In genomic region chr11:118203469-118203868, GRCm38 (mm10) we compare ENCODE assay signal across 8 mouse cellular contexts. TPM values are rescaled to one million over a fixed set of nuclear protein-coding genes. Genes with fewer than 3 reads are reported as not detected.
DNase-seq lines count a peak whose midpoint lies in the region; ATAC-seq lines count a peak whose summit lies in the region.

No protein-coding gene starts in this region.

- no peaks in the 10 kb centered on the region for H3K27me3 ChIP-seq in kidney, embryonic 16.5 days (ENCODE audit: insufficient read depth, low read length)
- H3K27me3 ChIP-seq in kidney, embryonic 15.5 days, result no peaks in the 10 kb centered on the region
- H3K27me3 ChIP-seq in hindbrain, embryonic 11.5 days (ENCODE audit: control insufficient read depth, insufficient read depth, low read length), result no peaks in the 10 kb centered on the region
- no peaks in the 10 kb centered on the region for H3K27me3 ChIP-seq in neural tube, embryonic 12.5 days (replicated peaks)

- peaks cover 75% of the 10 kb centered on the region for H3K4me1 ChIP-seq in kidney, embryonic 16.5 days (ENCODE audit: insufficient read depth, low read length)
- H3K4me1 ChIP-seq in kidney, embryonic 15.5 days, result peaks cover 72% of the 10 kb centered on the region
- H3K4me1 ChIP-seq in brown adipose tissue, adult 24 weeks (ENCODE audit: control insufficient read depth, insufficient read depth, insufficient read length, low read length), result peaks cover 84% of the 10 kb centered on the region
- peaks cover 25% of the 10 kb centered on the region for H3K4me1 ChIP-seq in hindbrain, embryonic 11.5 days (replicated peaks; ENCODE audit: control insufficient read depth, insufficient read depth, low read length)
- peaks cover 65% of the 10 kb centered on the region for H3K4me1 ChIP-seq in neural tube, embryonic 12.5 days

- no peaks in the 10 kb centered on the region for H3K9me3 ChIP-seq in kidney, embryonic 16.5 days (ENCODE audit: low read length)
- no peaks in the 10 kb centered on the region for H3K9me3 ChIP-seq in kidney, embryonic 15.5 days (replicated peaks)
- no peaks in the 10 kb centered on the region for H3K9me3 ChIP-seq in hindbrain, embryonic 11.5 days (ENCODE audit: control insufficient read depth, low read length)
- no peaks in the 10 kb centered on the region for H3K9me3 ChIP-seq in neural tube, embryonic 12.5 days

- no peak overlapping the region for H3K4me3 ChIP-seq in kidney, embryonic 16.5 days (ENCODE audit: low read length)
- no peak overlapping the region for H3K4me3 ChIP-seq in kidney, embryonic 15.5 days (replicated peaks)
- no peak overlapping the region for H3K4me3 ChIP-seq in brown adipose tissue, adult 24 weeks (ENCODE audit: insufficient read depth, low read depth, low read length)
- H3K4me3 ChIP-seq in hindbrain, embryonic 11.5 days (ENCODE audit: low read depth, low read length), result no peak overlapping the region
- no peak overlapping the region for H3K4me3 ChIP-seq in neural tube, embryonic 12.5 days

- H3K27ac ChIP-seq in kidney, embryonic 16.5 days (ENCODE audit: low read length), result 0 out of 2 replicates have a peak overlapping the region, but pooled peaks have one; percentile 44
- no peak overlapping the region for H3K27ac ChIP-seq in kidney, embryonic 15.5 days
- H3K27ac ChIP-seq in brown adipose tissue, adult 24 weeks (replicated peaks; ENCODE audit: low read depth, low read length), result peak overlapping the region; percentile 1
- H3K27ac ChIP-seq in hindbrain, embryonic 11.5 days (ENCODE audit: low read depth, low read length), result peak overlapping the region; percentile 93
- no peak overlapping the region for H3K27ac ChIP-seq in neural tube, embryonic 12.5 days

- H3K4me2 ChIP-seq in kidney, embryonic 16.5 days (replicated peaks; ENCODE audit: low read depth, low read length), result no peak overlapping the region
- no peak overlapping the region for H3K4me2 ChIP-seq in kidney, embryonic 15.5 days
- H3K4me2 ChIP-seq in hindbrain, embryonic 11.5 days (replicated peaks; ENCODE audit: low read depth, low read length), result no peak overlapping the region
- peak overlapping the region; percentile 68; the same call in 1 of the 2 replicates for H3K4me2 ChIP-seq in neural tube, embryonic 12.5 days (replicated peaks)

- no peak for DNase-seq in hindbrain, embryonic 11.5 days (ENCODE audit: low spot score)
- DNase-seq in adrenal gland, adult 8-10 months, result no peak
- no peak for DNase-seq in layer of hippocampus, postnatal 10 days (ENCODE audit: low spot score in 2 of 2)

- no peak for ATAC-seq in kidney, embryonic 16.5 days (ENCODE audit: low FRiP score, low TSS enrichment)
- ATAC-seq in kidney, embryonic 15.5 days (replicated peaks; ENCODE audit: low FRiP score), result no peak
- no peak for ATAC-seq in hindbrain, embryonic 11.5 days (ENCODE audit: low FRiP score)
- ATAC-seq in neural tube, embryonic 12.5 days (ENCODE audit: low FRiP score, low read depth), result no peak
- no peak for ATAC-seq in monocyte, adult 5-6 weeks (replicated peaks; ENCODE audit: insufficient number of reproducible peaks, low FRiP score, low TSS enrichment, poor library complexity, severe bottlenecking)

- no peaks in the 10 kb centered on the region; the same call in 1 of the 2 replicates for H3K36me3 ChIP-seq in kidney, embryonic 16.5 days (ENCODE audit: insufficient read depth, low read length)
- no peaks in the 10 kb centered on the region for H3K36me3 ChIP-seq in kidney, embryonic 15.5 days
- no peaks in the 10 kb centered on the region for H3K36me3 ChIP-seq in hindbrain, embryonic 11.5 days (ENCODE audit: control insufficient read depth, insufficient read depth, low read length)
- no peaks in the 10 kb centered on the region for H3K36me3 ChIP-seq in neural tube, embryonic 12.5 days

- WGBS in kidney, embryonic 16.5 days, result 86% methylated on average over 6 of the region's 6 CpGs
- WGBS in kidney, embryonic 15.5 days, result 87% methylated on average over 6 of the region's 6 CpGs
- 91% methylated on average over 6 of the region's 6 CpGs for WGBS in hindbrain, embryonic 11.5 days
- 90% methylated on average over 6 of the region's 6 CpGs for WGBS in neural tube, embryonic 12.5 days

- H3K9ac ChIP-seq in kidney, embryonic 16.5 days (replicated peaks; ENCODE audit: low read length), result peak overlapping the region; percentile 69; the same call in 1 of the 2 replicates
- H3K9ac ChIP-seq in kidney, embryonic 15.5 days, result no peak overlapping the region
- peak overlapping the region; percentile 70; the same call in 1 of the 2 replicates for H3K9ac ChIP-seq in hindbrain, embryonic 11.5 days (ENCODE audit: low read depth, low read length)
- 0 out of 2 replicates have a peak overlapping the region, but pooled peaks have one; percentile 86 for H3K9ac ChIP-seq in neural tube, embryonic 12.5 days

RNA-seq across cellular contexts. Expression of gene Cyth1, which starts 44.9 kb away (rescaled TPM):
- polyA plus RNA-seq in kidney, embryonic 16.5 days (2015; fragmentation: Nextera tagmentation; extraction: Ambion mirVana), result 17.9 and 18.2 TPM in 2 replicates
- polyA plus RNA-seq in kidney, embryonic 15.5 days (2015; fragmentation: Nextera tagmentation; extraction: Ambion mirVana), result 16.4 and 16.5 TPM in 2 replicates
- 37.2 and 41.9 TPM in 2 replicates for polyA plus RNA-seq in brown adipose tissue, adult 24 weeks (2012; ENCODE audit: insufficient read depth, insufficient read length, missing spikeins)
- 16.5 and 16.7 TPM in 2 replicates for polyA plus RNA-seq in hindbrain, embryonic 11.5 days (2014; fragmentation: Nextera tagmentation; extraction: Ambion mirVana)
- 30.0 and 30.8 TPM in 2 replicates for polyA plus RNA-seq in neural tube, embryonic 12.5 days (2016; fragmentation: Nextera tagmentation; extraction: Ambion mirVana)
- total RNA-seq in adrenal gland, adult 8-10 months (2022), result 10 to 100 TPM; 23.4 to 28.1 (median 24.4) TPM
- total RNA-seq in monocyte, adult 5-6 weeks (2017), result 110 to 193 TPM (median 136 TPM) in 3 replicates
- total RNA-seq in layer of hippocampus, postnatal 10 days (2021), result 10 to 100 TPM; 59.3 to 63.5 TPM

Comparison
In these comparisons a context has a peak if more than half of its experiments do, and no peak if none do; other contexts are left out.
1. H3K27ac ChIP-seq: peak in kidney, embryonic 16.5 days (single experiment), brown adipose tissue, adult 24 weeks (single experiment) and hindbrain, embryonic 11.5 days (single experiment); none in kidney, embryonic 15.5 days (single experiment) and neural tube, embryonic 12.5 days (single experiment).